Mouse (Mus musculus): ENCODE results near the gene Plekha6. TPM values are rescaled to one million over a fixed set of nuclear protein-coding genes. Genes with fewer than 3 reads are reported as not detected.

The Plekha6 gene
- polyA plus RNA-seq, 1 experiment: 0.57 TPM

DNA sequence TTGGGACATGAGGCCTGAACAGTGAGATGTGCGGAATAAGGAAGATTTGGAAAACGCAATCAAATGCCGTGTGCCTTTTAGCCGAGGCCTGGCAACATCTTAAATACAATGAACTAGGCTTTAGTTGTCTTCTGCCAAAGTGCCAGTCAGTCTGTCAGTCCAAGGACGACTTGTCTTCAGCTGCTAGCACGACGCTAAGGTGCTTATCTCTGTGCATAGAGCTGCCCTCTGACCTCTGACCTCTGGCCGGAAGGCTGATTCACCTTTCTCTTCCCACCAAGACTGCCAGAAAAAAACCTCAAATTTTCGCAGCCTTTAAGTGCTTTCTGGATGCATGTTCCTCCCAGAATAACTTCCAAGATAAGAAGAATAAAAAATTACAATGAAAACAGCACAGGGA, 36.7 kb upstream of the Plekha6 start:
- Histone ChIP-seq H3K9me3 (no peaks in the 10 kb centered on the region), H3K4me1 (peaks cover 44% of the 10 kb centered on the region), H3K27me3 (replicated peaks) (no peaks in the 10 kb centered on the region), H3K36me3 (replicated peaks; ENCODE audit: low read length) (peaks cover 3% of the 10 kb centered on the region), H3K4me3 (replicated peaks) (no peak overlapping the region)
- no peak for TF ChIP-seq FLI1 (IDR thresholded peaks at IDR 0.05; ENCODE audit: low read length)

DNA sequence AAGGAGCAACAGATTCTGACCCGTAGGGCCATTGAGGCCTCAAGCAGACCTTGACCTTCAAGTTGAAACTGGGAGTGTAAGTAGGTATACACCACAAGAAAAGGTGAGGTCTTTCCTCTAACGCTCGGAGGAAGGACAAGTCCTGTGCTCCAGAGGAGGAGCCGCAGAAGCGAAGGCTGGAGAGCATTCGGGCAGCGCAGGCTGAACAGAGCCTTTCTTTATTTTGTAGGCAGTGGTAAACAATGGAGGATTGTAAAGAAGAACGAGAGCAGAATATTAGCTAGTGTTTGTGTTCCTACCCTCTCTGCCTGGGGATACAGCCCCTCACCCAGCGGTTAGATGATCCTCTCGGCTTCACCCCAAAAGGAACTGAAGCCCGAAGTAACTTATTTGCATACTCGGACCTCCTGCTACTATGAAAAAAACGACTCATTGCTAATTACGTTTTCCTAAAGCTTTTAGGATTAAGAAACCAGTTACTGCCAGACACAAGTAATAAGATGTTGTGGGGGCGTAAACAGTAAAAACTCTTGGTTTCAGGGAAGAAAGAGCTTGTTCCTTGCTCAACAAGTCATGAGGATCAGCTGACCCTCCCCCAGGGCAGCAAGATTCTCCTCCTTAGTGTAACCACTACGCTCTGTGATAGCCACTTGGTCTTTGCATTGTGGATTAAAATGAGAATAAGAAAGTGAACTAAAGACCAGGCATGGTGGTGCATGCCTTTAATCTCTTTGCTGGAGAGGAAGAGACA, 34.4 kb upstream of the Plekha6 start:
- Histone ChIP-seq H3K4me3 (replicated peaks) (peak overlapping the region; percentile 81), H3K27me3 (replicated peaks) (no peaks in the 10 kb centered on the region), H3K9me3 (no peaks in the 10 kb centered on the region), H3K4me1 (peaks cover 33% of the 10 kb centered on the region), H3K36me3 (replicated peaks; ENCODE audit: low read length) (peaks cover 23% of the 10 kb centered on the region)
- no peak for TF ChIP-seq FLI1 (IDR thresholded peaks at IDR 0.05; ENCODE audit: low read length)
- no peak for TF ChIP-seq GATA1 (IDR thresholded peaks at IDR 0.05; ENCODE audit: borderline replicate concordance, low read length)

DNA sequence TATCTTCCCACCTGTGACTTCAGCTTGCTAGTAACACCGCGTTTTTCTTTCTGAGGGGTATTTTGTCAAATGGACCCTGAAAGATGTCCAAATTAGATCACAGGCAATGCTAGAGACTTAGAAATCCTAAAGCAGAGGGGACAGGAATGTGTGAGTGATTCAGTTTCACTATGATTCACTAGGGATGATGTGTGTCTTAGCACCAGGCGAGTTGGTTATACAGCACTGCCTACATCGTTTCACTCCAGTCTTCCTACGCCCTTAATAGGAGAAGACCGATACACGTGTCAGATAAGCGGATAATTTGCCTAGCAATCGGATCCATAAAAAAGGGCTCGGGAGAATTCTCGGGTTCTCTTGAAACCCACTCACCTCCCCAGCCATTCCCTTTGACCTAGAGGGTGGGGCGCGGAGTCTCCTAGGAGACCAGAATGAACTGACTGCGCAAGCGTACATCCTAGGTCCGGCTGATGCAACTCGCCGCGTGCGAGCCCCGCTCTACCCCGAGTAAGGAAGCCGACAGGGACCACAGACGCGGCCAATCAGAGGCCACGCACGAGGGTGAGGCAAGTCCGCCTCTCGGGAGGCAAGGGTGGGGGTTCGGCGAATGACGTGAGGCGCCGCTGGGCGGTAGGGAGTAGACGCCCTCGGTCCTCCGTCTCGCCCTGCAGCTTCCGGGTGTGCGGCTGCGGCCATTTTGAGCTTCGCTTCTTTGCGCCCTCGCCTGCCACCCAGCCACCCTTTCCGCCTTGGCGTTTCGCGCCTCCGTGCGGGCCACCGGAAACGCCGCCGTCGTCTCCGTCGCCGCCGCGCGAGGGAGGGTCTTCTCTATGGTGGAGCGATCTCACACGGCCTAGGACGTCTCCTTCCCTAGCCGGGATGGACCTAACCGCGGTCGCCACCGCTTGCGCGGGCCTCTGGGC, 33.1 kb upstream of the Plekha6 start, which contains the start of gene Ppp1r15b:
Gene Ppp1r15b (plus strand): TSS at position 506 of the 923 bp plus-strand sequence.
- H3K4me1 ChIP-seq: peaks cover 37% of the 10 kb centered on the region
- peaks cover 30% of the 10 kb centered on the region for H3K36me3 ChIP-seq (replicated peaks; ENCODE audit: low read length)
- no peaks in the 10 kb centered on the region for H3K27me3 ChIP-seq (replicated peaks)
- H3K9me3 ChIP-seq: no peaks in the 10 kb centered on the region
- peak within 1 kb of the TSS; percentile 98 for H3K4me3 ChIP-seq (replicated peaks)
- TF ChIP-seq GATA1 (IDR thresholded peaks at IDR 0.05; ENCODE audit: borderline replicate concordance, low read length) (no peak), FLI1 (IDR thresholded peaks at IDR 0.05; ENCODE audit: low read length) (no peak; the same call in 1 of the 2 replicates)

DNA sequence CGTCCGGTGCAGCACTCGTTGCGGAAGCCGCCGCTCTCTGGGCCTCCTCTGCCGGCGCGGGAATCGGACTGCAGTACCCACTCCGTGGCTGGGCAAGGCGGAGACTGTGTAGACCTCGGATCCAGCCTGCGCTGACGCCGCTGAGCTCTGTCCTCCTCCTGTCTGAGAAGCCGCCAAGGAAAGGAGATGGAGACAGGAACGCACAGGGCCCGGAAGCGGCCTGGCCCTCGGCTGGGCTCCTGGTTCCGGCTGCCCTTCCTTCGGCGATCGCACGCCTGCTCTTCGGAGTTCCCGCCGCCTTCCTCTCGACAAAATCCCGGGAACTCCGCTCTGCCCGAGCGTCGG, 32.5 kb upstream of the Plekha6 start:
- H3K4me3 ChIP-seq (replicated peaks): peak overlapping the region; percentile 98
- H3K36me3 ChIP-seq (replicated peaks; ENCODE audit: low read length): peaks cover 36% of the 10 kb centered on the region
- no peaks in the 10 kb centered on the region for H3K27me3 ChIP-seq (replicated peaks)
- H3K4me1 ChIP-seq: peaks cover 41% of the 10 kb centered on the region
- H3K9me3 ChIP-seq: no peaks in the 10 kb centered on the region
- no peak for TF ChIP-seq FLI1 (IDR thresholded peaks at IDR 0.05; ENCODE audit: low read length)
- TF ChIP-seq GATA1 (IDR thresholded peaks at IDR 0.05; ENCODE audit: borderline replicate concordance, low read length): no peak

DNA sequence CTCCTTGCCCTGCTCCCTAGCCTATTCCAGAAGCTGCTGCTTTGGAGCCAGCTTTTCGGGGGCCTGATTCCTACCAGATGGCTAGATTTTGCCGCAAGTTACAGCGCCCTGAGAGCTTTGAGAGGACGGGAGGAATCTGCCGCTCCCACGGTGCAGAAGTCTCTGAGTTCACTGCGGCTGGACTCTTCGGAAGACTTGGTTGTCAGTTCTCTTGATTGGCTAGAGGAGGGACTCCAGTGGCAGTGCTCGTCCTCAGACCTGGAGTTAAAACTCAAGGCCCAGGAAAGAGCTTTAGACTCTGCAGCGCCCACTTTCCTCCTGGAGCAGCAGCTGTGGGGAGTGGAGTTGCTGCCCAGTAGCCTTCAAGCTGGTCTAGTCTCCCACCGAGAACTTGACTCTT, 32.1 kb upstream of the Plekha6 start:
- TF ChIP-seq GATA1 (IDR thresholded peaks at IDR 0.05; ENCODE audit: borderline replicate concordance, low read length): no peak
- TF ChIP-seq FLI1 (IDR thresholded peaks at IDR 0.05; ENCODE audit: low read length): no peak
- H3K36me3 ChIP-seq (replicated peaks; ENCODE audit: low read length): peaks cover 40% of the 10 kb centered on the region
- H3K27me3 ChIP-seq (replicated peaks): no peaks in the 10 kb centered on the region
- no peaks in the 10 kb centered on the region for H3K9me3 ChIP-seq
- peaks cover 43% of the 10 kb centered on the region for H3K4me1 ChIP-seq
- H3K4me3 ChIP-seq (replicated peaks): peak overlapping the region; percentile 98

DNA sequence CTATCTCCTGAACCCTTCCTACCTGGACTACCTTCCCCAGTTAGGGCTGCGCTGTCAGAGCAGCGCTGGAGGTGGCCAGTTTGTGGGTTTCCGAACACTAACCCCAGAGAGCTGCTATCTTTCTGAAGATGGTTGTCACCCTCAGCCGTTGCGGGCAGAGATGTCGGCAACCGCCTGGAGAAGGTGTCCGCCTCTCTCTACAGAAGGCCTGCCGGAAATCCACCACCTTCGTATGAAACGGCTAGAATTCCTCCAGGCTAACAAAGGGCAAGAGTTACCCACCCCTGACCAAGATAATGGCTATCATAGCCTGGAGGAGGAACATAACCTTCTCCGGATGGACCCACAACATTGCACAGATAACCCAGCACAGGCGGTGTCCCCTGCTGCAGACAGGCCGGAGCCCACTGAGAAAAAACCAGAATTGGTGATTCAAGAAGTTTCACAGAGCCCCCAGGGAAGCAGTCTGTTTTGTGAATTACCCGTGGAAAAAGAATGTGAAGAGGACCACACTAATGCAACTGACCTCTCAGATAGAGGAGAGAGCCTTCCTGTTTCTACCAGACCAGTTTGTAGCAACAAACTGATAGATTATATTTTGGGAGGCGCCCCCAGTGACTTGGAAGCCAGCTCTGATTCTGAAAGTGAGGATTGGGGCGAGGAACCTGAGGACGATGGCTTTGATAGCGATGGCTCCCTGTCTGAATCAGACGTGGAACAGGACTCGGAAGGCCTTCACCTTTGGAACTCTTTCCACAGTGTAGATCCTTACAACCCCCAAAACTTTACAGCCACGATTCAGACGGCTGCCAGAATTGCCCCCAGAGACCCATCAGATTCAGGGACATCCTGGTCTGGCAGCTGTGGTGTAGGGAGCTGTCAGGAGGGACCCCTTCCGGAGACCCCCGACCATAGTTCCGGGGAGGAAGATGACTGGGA, 31.4 kb upstream of the Plekha6 start:
- H3K4me3 ChIP-seq (replicated peaks): peak overlapping the region; percentile 98
- no peaks in the 10 kb centered on the region for H3K27me3 ChIP-seq (replicated peaks)
- peaks cover 48% of the 10 kb centered on the region for H3K36me3 ChIP-seq (replicated peaks; ENCODE audit: low read length)
- H3K9me3 ChIP-seq: no peaks in the 10 kb centered on the region
- TF ChIP-seq FLI1 (IDR thresholded peaks at IDR 0.05; ENCODE audit: low read length) (no peak), GATA1 (IDR thresholded peaks at IDR 0.05; ENCODE audit: borderline replicate concordance, low read length) (no peak)
- H3K4me1 ChIP-seq: peaks cover 45% of the 10 kb centered on the region

DNA sequence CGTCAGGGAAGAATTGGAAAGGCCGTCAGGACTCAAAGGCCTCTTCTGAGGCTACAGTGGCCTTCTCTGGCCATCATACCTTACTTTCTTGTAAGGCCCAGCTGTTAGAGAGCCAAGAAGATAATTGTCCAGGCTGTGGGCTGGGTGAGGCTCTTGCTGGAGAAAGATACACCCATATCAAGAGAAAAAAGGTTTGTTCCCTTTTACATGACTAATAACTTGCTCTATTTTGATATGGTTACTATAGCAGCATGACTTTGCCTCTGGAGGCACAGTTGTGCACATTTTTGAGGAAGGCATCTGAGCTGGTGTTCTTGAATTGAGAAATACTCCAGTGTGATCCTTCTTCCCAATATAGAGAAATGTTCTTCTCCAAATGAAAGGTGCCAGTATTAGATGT, 30.6 kb upstream of the Plekha6 start:
- peaks cover 43% of the 10 kb centered on the region for H3K4me1 ChIP-seq
- peaks cover 55% of the 10 kb centered on the region for H3K36me3 ChIP-seq (replicated peaks; ENCODE audit: low read length)
- no peak for TF ChIP-seq GATA1 (IDR thresholded peaks at IDR 0.05; ENCODE audit: borderline replicate concordance, low read length)
- no peak for TF ChIP-seq FLI1 (IDR thresholded peaks at IDR 0.05; ENCODE audit: low read length)

DNA sequence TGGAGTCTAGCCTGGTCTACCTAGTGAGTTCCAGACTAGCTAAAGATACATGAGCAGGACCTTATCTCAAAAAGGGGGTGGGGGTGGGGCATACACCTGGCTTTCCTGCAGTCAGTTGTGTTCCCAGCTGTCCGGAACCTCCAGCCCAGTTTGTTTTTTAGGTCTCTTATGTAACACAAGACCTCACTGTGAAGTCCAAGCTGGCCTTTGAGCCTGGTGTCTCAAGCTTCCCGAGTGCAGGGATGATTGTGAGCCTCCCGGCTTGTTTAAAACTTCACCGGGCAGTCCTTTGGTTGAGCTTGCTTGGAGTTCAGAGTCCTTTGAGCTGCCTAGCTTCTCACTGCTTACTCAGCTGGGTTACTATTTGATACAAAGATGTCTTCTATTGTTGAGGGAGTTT, 29.9 kb upstream of the Plekha6 start:
- H3K4me1 ChIP-seq: peaks cover 46% of the 10 kb centered on the region
- no peaks in the 10 kb centered on the region for H3K27me3 ChIP-seq (replicated peaks)
- H3K9me3 ChIP-seq: no peaks in the 10 kb centered on the region
- peak overlapping the region; percentile 98 for H3K4me3 ChIP-seq (replicated peaks)
- peaks cover 62% of the 10 kb centered on the region for H3K36me3 ChIP-seq (replicated peaks; ENCODE audit: low read length)
- no peak for TF ChIP-seq FLI1 (IDR thresholded peaks at IDR 0.05; ENCODE audit: low read length)
- no peak for TF ChIP-seq GATA1 (IDR thresholded peaks at IDR 0.05; ENCODE audit: borderline replicate concordance, low read length)

More for the DNA sequence above, 30.6 kb upstream of the Plekha6 start:
- no peaks in the 10 kb centered on the region for H3K27me3 ChIP-seq (replicated peaks)
- no peaks in the 10 kb centered on the region for H3K9me3 ChIP-seq
- H3K4me3 ChIP-seq (replicated peaks): peak overlapping the region; percentile 98

DNA sequence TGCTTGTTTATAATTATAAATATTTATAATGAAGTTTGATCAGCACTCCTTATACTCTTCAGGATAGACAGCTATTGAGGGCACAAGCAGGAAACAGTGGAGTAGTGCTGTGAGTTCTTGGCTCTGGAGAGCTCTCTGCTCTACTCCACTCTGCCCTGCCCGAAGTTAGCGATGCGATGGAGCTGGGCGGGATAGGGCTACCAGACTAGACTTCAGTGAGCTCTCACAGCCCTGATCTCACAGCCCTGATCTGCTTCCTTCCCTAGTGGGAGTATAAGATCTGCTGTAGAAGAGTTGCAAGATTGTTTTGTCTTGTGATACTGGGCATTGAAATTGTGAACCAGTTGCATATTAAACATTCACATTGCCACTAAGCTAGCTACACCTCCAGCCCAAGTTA, 29.1 kb upstream of the Plekha6 start:
- H3K9me3 ChIP-seq: no peaks in the 10 kb centered on the region
- H3K4me3 ChIP-seq (replicated peaks): peak overlapping the region; percentile 98
- H3K4me1 ChIP-seq: peaks cover 39% of the 10 kb centered on the region
- H3K36me3 ChIP-seq (replicated peaks; ENCODE audit: low read length): peaks cover 70% of the 10 kb centered on the region
- TF ChIP-seq GATA1 (IDR thresholded peaks at IDR 0.05; ENCODE audit: borderline replicate concordance, low read length): no peak
- no peak for TF ChIP-seq FLI1 (IDR thresholded peaks at IDR 0.05; ENCODE audit: low read length)
- H3K27me3 ChIP-seq (replicated peaks): no peaks in the 10 kb centered on the region
